Mouse (Mus musculus) heart, adult 2 months (tissue): ENCODE data around the gene Fam205a1. TPM values are rescaled to one million over a fixed set of nuclear protein-coding genes. Genes with fewer than 3 reads are reported as not detected.

ENCODE experiments used
- DNase-seq, 2 experiments: peaks; one replicate each; pipeline ENCODE4 v3.0.0; 2021
- H3K27ac ChIP-seq: fragments of 200-600 bp; 2 replicates; pipeline ENCODE4 v1.8.1; 2022
- H3K27me3 ChIP-seq: fragments of 200-500 bp; 2 replicates; pipeline ENCODE4 v1.6.1; 2012; ENCODE audit warnings: mild to moderate bottlenecking, low read length, inconsistent platforms, mixed read lengths; ENCODE audit not compliant: control insufficient read depth, insufficient read depth
- H3K36me3 ChIP-seq: fragments of 200-500 bp; 2 replicates; pipeline ENCODE4 v1.6.1; 2012; ENCODE audit warnings: low read length, inconsistent platforms; ENCODE audit not compliant: control insufficient read depth, insufficient read depth
- H3K4me1 ChIP-seq: fragments of 200-500 bp; 2 replicates; pipeline ENCODE4 v1.6.1; 2011; ENCODE audit warnings: low read length; ENCODE audit not compliant: control insufficient read depth, insufficient read depth
- H3K4me3 ChIP-seq: fragments of 200-600 bp; 2 replicates; pipeline ENCODE4 v1.8.1; 2022
- H3K79me2 ChIP-seq: fragments of 200-500 bp; replicated peaks from 2 replicates; pipeline ENCODE4 v1.6.1; 2012; ENCODE audit warnings: mild to moderate bottlenecking, inconsistent platforms, low read length, moderate library complexity, mixed read lengths; ENCODE audit not compliant: control insufficient read depth, insufficient read depth
- H3K9ac ChIP-seq: fragments of 200-500 bp; 2 replicates; pipeline ENCODE4 v1.6.1; 2012; ENCODE audit warnings: low read depth, mild to moderate bottlenecking, control low read depth, inconsistent platforms, low read length, mixed read lengths
- CTCF ChIP-seq: fragments of 200-600 bp; IDR thresholded peaks from 2 replicates; pipeline ENCODE4 v1.8.1; 2022; ENCODE audit warnings: antibody characterized with exemption, mild to moderate bottlenecking, moderate library complexity
- EP300 ChIP-seq: fragments of 200-500 bp; IDR thresholded peaks from 2 replicates; pipeline ENCODE4 v1.6.1; 2011; ENCODE audit warnings: low read depth, low read length, control low read depth; ENCODE audit not compliant: insufficient read depth
- POLR2A ChIP-seq: fragments of 200-500 bp; IDR thresholded peaks from 2 replicates; pipeline ENCODE4 v1.6.1; 2011; ENCODE audit warnings: mild to moderate bottlenecking, low read depth, low read length, control low read depth; ENCODE audit not compliant: insufficient read depth
- WGBS: fragments of 180-500 bp; shearing (Covaris S2); methylation state at CpG from one replicate; pipeline ENCODE4 v1.1.7; 2018; 5-methylcytosine and 5-hydroxymethylcytosine counted together
- intact Hi-C: fragments of 180-260 bp; cut with DNase I; formaldehyde crosslinking; loops from one replicate; pipeline ENCODE4 v1.15.1; 2025
- polyA plus RNA-seq: library from polyadenylated mRNA; depleted of rRNA; stranded (reverse); fragments of >200 nt; gene quantifications from 2 replicates; pipeline ENCODE4 v1.2.3, GENCODE M21; 2012
- total RNA-seq, 2 experiments: library from RNA; stranded (reverse); gene quantifications; 2 replicates each; pipeline ENCODE4 v1.2.3; 2021

Gene Fam205a1
- total and polyA plus RNA-seq, 3 experiments: not detected

DNA sequence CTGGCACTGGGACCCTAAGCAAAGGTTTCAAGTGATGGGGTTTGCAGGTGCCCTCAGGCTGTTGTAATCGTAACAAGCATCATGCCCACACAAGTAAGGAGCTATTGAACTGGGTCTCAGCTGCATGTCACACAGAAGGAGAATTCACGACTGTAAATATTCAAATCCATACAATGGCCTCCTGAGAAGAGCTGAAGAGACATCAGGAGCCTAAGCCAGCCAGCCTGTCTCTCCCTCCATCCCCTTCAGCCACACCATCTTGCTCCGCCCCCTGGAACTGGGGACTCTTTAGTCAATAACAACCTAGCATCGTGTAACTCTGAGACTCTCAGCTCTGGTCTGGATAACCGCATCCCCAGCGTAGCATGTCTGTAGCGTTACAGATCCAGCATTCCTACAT is 37.5 kb upstream of the Fam205a1 start:
- Histone ChIP-seq H3K4me1 (no peaks in the 10 kb centered on the region), H3K27ac (no peak overlapping the region), H3K4me3 (no peak overlapping the region), H3K27me3 (no peaks in the 10 kb centered on the region), H3K79me2 (no peaks in the 10 kb centered on the region), H3K9ac (no peak overlapping the region), H3K36me3 (no peaks in the 10 kb centered on the region)
- WGBS: 65% methylated on average over 7 of the region's 7 CpGs
- TF ChIP-seq EP300 (no peak), CTCF (no peak)
- DNase-seq: no peak
- intact Hi-C loops: no loop called here

- TF ChIP-seq CTCF (no peak), POLR2A (no peak), EP300 (no peak)
- no peak overlapping the region for H3K4me3 ChIP-seq
- WGBS: 89% methylated on average over 6 of the region's 6 CpGs
- H3K27me3 ChIP-seq: no peaks in the 10 kb centered on the region
- H3K27ac ChIP-seq: no peak overlapping the region
- H3K79me2 ChIP-seq: no peaks in the 10 kb centered on the region
- DNase-seq: no peak
- H3K36me3 ChIP-seq: no peaks in the 10 kb centered on the region
- no peak overlapping the region for H3K9ac ChIP-seq
- intact Hi-C loops: no loop called here
- no peaks in the 10 kb centered on the region for H3K4me1 ChIP-seq
Observed at GRCm38 (mm10) chr4:42888806-42889205, 35.1 kb upstream of the Fam205a1 start.

- no peak overlapping the region for H3K9ac ChIP-seq
- no peak overlapping the region for H3K27ac ChIP-seq
- H3K4me3 ChIP-seq: no peak overlapping the region
- no peaks in the 10 kb centered on the region for H3K27me3 ChIP-seq
- WGBS: 83% methylated on average over 6 of the region's 6 CpGs
- no peaks in the 10 kb centered on the region for H3K4me1 ChIP-seq
- intact Hi-C loops: no loop called here
- no peaks in the 10 kb centered on the region for H3K79me2 ChIP-seq
- no peaks in the 10 kb centered on the region for H3K36me3 ChIP-seq
- DNase-seq: no peak
- no peak for TF ChIP-seq CTCF
- TF ChIP-seq POLR2A: no peak
- TF ChIP-seq EP300: no peak
Observed at GRCm38 (mm10) chr4:42886926-42887325, 33.2 kb upstream of the Fam205a1 start.

DNA sequence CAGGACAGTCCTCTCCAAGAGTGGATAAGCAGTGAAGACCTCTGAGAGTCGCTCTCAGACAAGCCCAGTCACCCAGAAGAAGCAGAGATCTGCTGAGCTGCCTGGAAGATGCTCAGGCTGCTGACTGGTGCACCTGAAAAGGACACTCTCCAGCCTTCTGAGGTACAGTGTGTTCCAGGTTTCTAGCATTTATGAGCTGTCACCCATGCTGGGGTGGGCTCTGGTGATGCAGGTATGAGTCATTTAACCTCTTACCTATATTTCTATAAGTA is 26.9 kb upstream of the Fam205a1 start:
- Histone ChIP-seq H3K27ac (no peak overlapping the region), H3K79me2 (no peaks in the 10 kb centered on the region), H3K27me3 (no peaks in the 10 kb centered on the region), H3K4me1 (no peaks in the 10 kb centered on the region), H3K9ac (no peak overlapping the region), H3K4me3 (no peak overlapping the region), H3K36me3 (no peaks in the 10 kb centered on the region)
- TF ChIP-seq EP300 (no peak), CTCF (no peak), POLR2A (no peak)
- no peak for DNase-seq
- intact Hi-C loops: no loop called here
- 43% methylated on average over 1 of the region's 1 CpGs for WGBS

DNA sequence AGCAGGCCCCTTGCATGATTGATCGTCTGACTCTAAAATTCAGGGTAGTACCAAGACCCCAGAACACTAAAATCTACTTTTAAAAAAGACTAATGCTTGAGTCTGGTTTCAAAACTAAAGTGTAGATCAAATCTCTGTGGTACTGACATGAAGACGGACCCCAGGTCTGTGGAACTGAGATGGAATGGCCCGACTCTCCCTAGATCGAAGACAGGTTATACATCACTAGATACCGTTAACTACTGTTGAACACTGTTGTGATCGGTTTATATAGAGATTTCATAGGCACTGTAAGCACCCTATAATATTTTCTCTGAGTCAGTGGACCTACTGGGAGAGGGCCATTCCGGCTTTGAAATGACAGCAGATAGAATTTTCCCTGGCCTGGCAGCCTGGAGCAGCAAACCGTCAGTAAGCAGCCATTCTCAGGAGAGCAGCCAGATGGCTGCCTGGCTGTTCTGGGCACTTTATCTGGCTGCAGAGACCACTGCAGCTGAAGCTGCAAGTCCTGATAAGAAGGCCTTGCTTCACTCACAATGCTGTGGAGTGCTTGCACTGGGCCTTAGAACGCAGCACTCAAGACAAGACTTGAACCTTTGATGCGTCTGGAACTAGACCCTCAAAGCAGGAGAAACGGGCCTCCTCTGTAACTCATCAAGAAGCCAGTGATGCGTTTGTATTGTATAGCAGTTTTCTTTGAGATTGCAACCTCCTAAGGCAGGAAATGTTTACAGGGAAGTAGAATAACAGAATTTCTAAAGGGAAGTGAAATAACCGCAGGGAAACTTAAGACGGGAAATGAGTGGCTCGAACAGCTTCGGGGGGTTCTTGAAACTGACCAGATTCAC is 26.4 kb upstream of the Fam205a1 start:
- Histone ChIP-seq H3K36me3 (no peaks in the 10 kb centered on the region), H3K27ac (no peak overlapping the region), H3K4me1 (no peaks in the 10 kb centered on the region), H3K4me3 (no peak overlapping the region), H3K79me2 (no peaks in the 10 kb centered on the region), H3K27me3 (no peaks in the 10 kb centered on the region), H3K9ac (no peak overlapping the region)
- intact Hi-C loops: loop anchor here (5.0 kb wide), 1 partner anchor 37 kb away; the partner anchor contains the start of gene Phf24
- TF ChIP-seq EP300: no peak
- no peak for TF ChIP-seq CTCF
- no peak for TF ChIP-seq POLR2A
- 53% methylated on average over 16 of the region's 16 CpGs for WGBS
- DNase-seq: no peak

GRCm38 (mm10) chr4:42877657-42878056 is 24.0 kb upstream of the Fam205a1 start:
- Histone ChIP-seq H3K79me2 (no peaks in the 10 kb centered on the region), H3K4me3 (no peak overlapping the region), H3K36me3 (no peaks in the 10 kb centered on the region), H3K4me1 (no peaks in the 10 kb centered on the region), H3K27ac (no peak overlapping the region), H3K9ac (no peak overlapping the region), H3K27me3 (no peaks in the 10 kb centered on the region)
- 72% methylated on average over 2 of the region's 2 CpGs for WGBS
- intact Hi-C loops: loop anchor here (1.0 to 5.0 kb wide), 3 partner anchors 40 to 88 kb away; partner anchors contain the start of gene Phf24
- no peak for TF ChIP-seq EP300
- no peak for TF ChIP-seq CTCF
- DNase-seq: no peak
